In genomic region chr2:117119291-117120245, GRCm38 (mm10) we compare ENCODE assay signal across 8 mouse cellular contexts. TPM values are rescaled to one million over a fixed set of nuclear protein-coding genes. Genes with fewer than 3 reads are reported as not detected.
A peak's percentile ranks its signal among the peaks of the same experiment; 100 is the strongest.
DNase-seq lines count a peak whose midpoint lies in the region; ATAC-seq and TF ChIP-seq lines count a peak whose summit lies in the region.

No protein-coding gene starts in this region.

- 0 out of 4 replicates have a peak, but pooled peaks of 1 of the 2 experiments have one; percentile 8 for TF ChIP-seq EP300 in MEL (IDR thresholded peaks at IDR 0.05; ENCODE audit: low read depth in 1 of 2, low read length in 2 of 2)

- WGBS in forebrain, postnatal 0 days: 3% methylated on average over 30 of the region's 30 CpGs
- 8% methylated on average over 30 of the region's 30 CpGs for WGBS in olfactory bulb, adult 2 months

- ATAC-seq in forebrain, postnatal 0 days: peak; percentile 42

- H3K4me3 ChIP-seq in MEL (ENCODE audit: control insufficient read depth in 1 of 2, insufficient read depth in 1 of 2, low read depth in 2 of 2, low read length in 2 of 2): peak overlapping the region; percentile 74 to 92
- peak overlapping the region; percentile 99 for H3K4me3 ChIP-seq in forebrain, postnatal 0 days (ENCODE audit: low read depth, low read length)
- H3K4me3 ChIP-seq in layer of hippocampus, adult 2 months: peak overlapping the region; percentile 75
- peak overlapping the region; percentile 97 for H3K4me3 ChIP-seq in olfactory bulb, adult 2 months (ENCODE audit: insufficient read depth, low read depth, low read length)

- DNase-seq in MEL (ENCODE audit: low read depth, low spot score): peak; percentile 83
- DNase-seq in cerebellum, adult 18-20 months: peak; percentile 88 to 90
- no peak for DNase-seq in forebrain, postnatal 0 days
- DNase-seq in heart, postnatal 25 days (ENCODE audit: low spot score): peak; percentile 71
- DNase-seq in layer of hippocampus, adult 2 months (ENCODE audit: low spot score in 2 of 2): peak; percentile 66 to 81
- peak; percentile 81 to 82 for DNase-seq in lung, adult 18-20 months
- DNase-seq in thymus, postnatal 0 days (ENCODE audit: low spot score): peak; percentile 64

- TF ChIP-seq RAD21 in MEL (IDR thresholded peaks at IDR 0.05; ENCODE audit: low read depth, low read length): no peak

- peaks cover 0 to 3% of the 10 kb centered on the region in 2 experiments; a peak in 2 of 4 replicates for H3K4me1 ChIP-seq in MEL (ENCODE audit: control insufficient read depth in 1 of 2, insufficient read depth in 2 of 2, low read length in 2 of 2)
- H3K4me1 ChIP-seq in forebrain, postnatal 0 days (ENCODE audit: insufficient read depth): 0 out of 2 replicates have a peak, but pooled peaks cover 8% of the 10 kb centered on the region
- no peaks in the 10 kb centered on the region for H3K4me1 ChIP-seq in olfactory bulb, adult 2 months (ENCODE audit: control insufficient read depth, insufficient read depth, low read length)

- H3K9me3 ChIP-seq in MEL (replicated peaks; ENCODE audit: insufficient read depth, low read length): no peaks in the 10 kb centered on the region
- no peaks in the 10 kb centered on the region for H3K9me3 ChIP-seq in forebrain, postnatal 0 days (ENCODE audit: low read length)

- H3K4me2 ChIP-seq in forebrain, postnatal 0 days (ENCODE audit: low read depth): peak overlapping the region; percentile 71

- intact Hi-C loops in heart, postnatal 25 days (cut with DNase I): loop anchor here (1.0 to 5.0 kb wide), 5 partner anchors 37 to 197 kb away; no protein-coding TSS in a partner anchor

- TF ChIP-seq POLR2A in MEL (IDR thresholded peaks at IDR 0.05; ENCODE audit: control insufficient read depth in 1 of 2, insufficient read depth in 1 of 2, low read depth in 1 of 2, low read length in 2 of 2, poor library complexity in 1 of 2): no peak; a peak in 1 of 4 replicates
- no peak for TF ChIP-seq POLR2A in olfactory bulb, adult 2 months (IDR thresholded peaks at IDR 0.05; ENCODE audit: insufficient read depth, low read depth, low read length)

- H3K79me2 ChIP-seq in MEL (ENCODE audit: control insufficient read depth, insufficient read depth, low read length, poor library complexity): peaks cover 31% of the 10 kb centered on the region

- H3K36me3 ChIP-seq in MEL (ENCODE audit: control insufficient read depth in 1 of 2, insufficient read depth in 2 of 2, low read length in 2 of 2): peaks cover 0 to 7% of the 10 kb centered on the region in 2 experiments; a peak in 2 of 4 replicates
- no peaks in the 10 kb centered on the region for H3K36me3 ChIP-seq in forebrain, postnatal 0 days (ENCODE audit: insufficient read depth)

- no peak for TF ChIP-seq CTCF in MEL (IDR thresholded peaks at IDR 0.05 in 2 of 3, conservative IDR thresholded peaks at IDR 0.05 in 1 of 3; ENCODE audit: control insufficient read depth in 1 of 3, insufficient read depth in 1 of 3, low read depth in 2 of 3, low read length in 3 of 3, poor library complexity in 1 of 3, severe bottlenecking in 1 of 3)
- no peak for TF ChIP-seq CTCF in forebrain, postnatal 0 days (IDR thresholded peaks at IDR 0.05; ENCODE audit: low read depth)
- no peak for TF ChIP-seq CTCF in layer of hippocampus, adult 2 months (conservative IDR thresholded peaks at IDR 0.05)
- TF ChIP-seq CTCF in olfactory bulb, adult 2 months (IDR thresholded peaks at IDR 0.05; ENCODE audit: insufficient read depth, low read depth, low read length): no peak

- no peaks in the 10 kb centered on the region for H3K27me3 ChIP-seq in MEL (ENCODE audit: control insufficient read depth in 1 of 2, insufficient read depth in 2 of 2, low read length in 2 of 2)
- H3K27me3 ChIP-seq in forebrain, postnatal 0 days (ENCODE audit: insufficient read depth, low read length): no peaks in the 10 kb centered on the region

- H3K27ac ChIP-seq in MEL (ENCODE audit: control insufficient read depth, low read depth, low read length): peak overlapping the region; percentile 79
- H3K27ac ChIP-seq in forebrain, postnatal 0 days (ENCODE audit: low read depth, low read length): peak overlapping the region; percentile 99
- H3K27ac ChIP-seq in layer of hippocampus, adult 2 months: peak overlapping the region; percentile 99
- H3K27ac ChIP-seq in olfactory bulb, adult 2 months (ENCODE audit: insufficient read depth, low read depth, low read length): peak overlapping the region; percentile 97

- H3K9ac ChIP-seq in MEL (ENCODE audit: control insufficient read depth, low read depth, low read length, poor library complexity, severe bottlenecking): peak overlapping the region; percentile 97
- peak overlapping the region; percentile 92 for H3K9ac ChIP-seq in forebrain, postnatal 0 days

TF ChIP-seq in MEL, 35 proteins besides CTCF, POLR2A, EP300 and RAD21:
- TF ChIP-seq JUND (IDR thresholded peaks at IDR 0.05; ENCODE audit: low read depth, low read length): no peak
- no peak for TF ChIP-seq ZNF384 (IDR thresholded peaks at IDR 0.05; ENCODE audit: low read depth, low read length)
- TF ChIP-seq ETS1 (IDR thresholded peaks at IDR 0.05; ENCODE audit: low read depth, low read length): 0 out of 2 replicates have a peak, but pooled peaks have one; percentile 13
- no peak for TF ChIP-seq ZMIZ1 (IDR thresholded peaks at IDR 0.05; ENCODE audit: low read depth, low read length)
- no peak for TF ChIP-seq CHD2 (IDR thresholded peaks at IDR 0.05; ENCODE audit: low read length)
- TF ChIP-seq NELFE (IDR thresholded peaks at IDR 0.05; ENCODE audit: low read depth, low read length): peak; percentile 34; the same call in 1 of the 2 replicates
- no peak for TF ChIP-seq KAT2A (conservative IDR thresholded peaks at IDR 0.05; ENCODE audit: low read depth, low read length)
- TF ChIP-seq ELF1 (IDR thresholded peaks at IDR 0.05; ENCODE audit: low read depth, low read length): no peak
- TF ChIP-seq MYC (IDR thresholded peaks at IDR 0.05; ENCODE audit: low read depth, low read length): no peak
- TF ChIP-seq USF1 (IDR thresholded peaks at IDR 0.05; ENCODE audit: low read depth, low read length): no peak
- 0 out of 2 replicates have a peak, but pooled peaks have one; percentile 1 for TF ChIP-seq ZC3H11A (IDR thresholded peaks at IDR 0.05; ENCODE audit: low read depth, low read length)
- no peak for TF ChIP-seq RCOR1 (IDR thresholded peaks at IDR 0.05; ENCODE audit: low read depth, low read length)
- peak; percentile 30; the same call in 1 of the 2 replicates for TF ChIP-seq BHLHE40 (IDR thresholded peaks at IDR 0.05; ENCODE audit: borderline replicate concordance, low read depth, low read length)
- TF ChIP-seq NRF1 (IDR thresholded peaks at IDR 0.05; ENCODE audit: insufficient read depth, low read depth, low read length, poor library complexity, severe bottlenecking): no peak
- no peak for TF ChIP-seq GABPA (IDR thresholded peaks at IDR 0.05; ENCODE audit: low read depth, low read length)
- TF ChIP-seq SMC3 (IDR thresholded peaks at IDR 0.05; ENCODE audit: low read depth, low read length): no peak
- TF ChIP-seq POLR2AphosphoS2 (IDR thresholded peaks at IDR 0.05; ENCODE audit: low read length): no peak
- no peak for TF ChIP-seq CHD1 (IDR thresholded peaks at IDR 0.05; ENCODE audit: low read depth, low read length)
- no peak for TF ChIP-seq TAL1 (IDR thresholded peaks at IDR 0.05; ENCODE audit: low read length)
- no peak for TF ChIP-seq ZKSCAN1 (IDR thresholded peaks at IDR 0.05; ENCODE audit: low read depth, low read length)
- no peak for TF ChIP-seq MAFK (IDR thresholded peaks at IDR 0.05; ENCODE audit: borderline replicate concordance, low read depth, low read length)
- TF ChIP-seq USF2 (IDR thresholded peaks at IDR 0.05; ENCODE audit: borderline replicate concordance in 1 of 2, insufficient read depth in 1 of 2, low read depth in 1 of 2, low read length in 2 of 2): no peak
- no peak for TF ChIP-seq UBTF (IDR thresholded peaks at IDR 0.05; ENCODE audit: borderline replicate concordance, insufficient read depth, low read depth, low read length)
- no peak for TF ChIP-seq MXI1 (IDR thresholded peaks at IDR 0.05; ENCODE audit: low read depth, low read length)
- no peak for TF ChIP-seq POLR2AphosphoS5 (IDR thresholded peaks at IDR 0.05; ENCODE audit: borderline replicate concordance, low read depth, low read length)
- TF ChIP-seq MYB (IDR thresholded peaks at IDR 0.05; ENCODE audit: low read depth, low read length): no peak
- TF ChIP-seq MAX (IDR thresholded peaks at IDR 0.05; ENCODE audit: low read length): no peak; the same call in 1 of the 2 replicates
- peak; percentile 18; the same call in 1 of the 2 replicates for TF ChIP-seq TCF12 (IDR thresholded peaks at IDR 0.05; ENCODE audit: low read depth, low read length)
- peak; percentile 38; the same call in 1 of the 2 replicates for TF ChIP-seq HCFC1 (IDR thresholded peaks at IDR 0.05; ENCODE audit: low read depth, low read length)
- no peak for TF ChIP-seq TBP (IDR thresholded peaks at IDR 0.05; ENCODE audit: low read depth, low read length)
- TF ChIP-seq MEF2A (IDR thresholded peaks at IDR 0.05; ENCODE audit: extremely low read depth, insufficient replicate concordance, low read depth, low read length, poor library complexity, severe bottlenecking): no peak
- no peak; the same call in 1 of the 2 replicates for TF ChIP-seq SIN3A (IDR thresholded peaks at IDR 0.05; ENCODE audit: low read length)
- TF ChIP-seq E2F4 (IDR thresholded peaks at IDR 0.05; ENCODE audit: borderline replicate concordance, low read depth, low read length): peak; percentile 49; the same call in 1 of the 2 replicates
- no peak for TF ChIP-seq GATA1 (IDR thresholded peaks at IDR 0.05; ENCODE audit: low read depth, low read length)
- TF ChIP-seq MAZ (IDR thresholded peaks at IDR 0.05; ENCODE audit: low read depth, low read length): 0 out of 2 replicates have a peak, but pooled peaks have one; percentile 74

RNA-seq across cellular contexts. Expression of gene Spred1, which starts 1.6 kb away (rescaled TPM):
- 19.9 and 21.9 TPM in 2 replicates for total RNA-seq in MEL (2012; rRNA removed)
- polyA plus RNA-seq in MEL (2012; ENCODE audit: insufficient read depth in 1 of 2, insufficient read length in 2 of 2, low read depth in 1 of 2, low replicate concordance in 2 of 2, missing spikeins in 1 of 2): 10 to 100 TPM in 1 of 2 experiments, not detected in 1; 14.3 TPM
- 56.2 and 66.9 TPM in 2 replicates for total RNA-seq in forebrain, postnatal 0 days (2014; rRNA removed)
- polyA plus RNA-seq in forebrain, postnatal 0 days (2015; fragmentation: Nextera tagmentation; extraction: Ambion mirVana): 8.8 and 11.3 TPM in 2 replicates
- total RNA-seq in heart, postnatal 25 days (2021): 10 to 100 TPM; 17.1 to 17.6 TPM
- 10 to 100 TPM; 97.0 to 97.4 TPM for total RNA-seq in layer of hippocampus, adult 2 months (2021)
- polyA plus RNA-seq in olfactory bulb, adult 2 months (2012; ENCODE audit: insufficient read depth, insufficient read length, low replicate concordance, missing spikeins): 67.2 and 101 TPM in 2 replicates
- 5.3 and 6.4 TPM in 2 replicates for polyA plus RNA-seq in thymus, postnatal 0 days (2015; fragmentation: Nextera tagmentation; extraction: Ambion mirVana)
